Mouse (Mus musculus) heart, embryonic 10.5 days (tissue): ENCODE measurements around the gene Ciz1. TPM values are rescaled to one million over a fixed set of nuclear protein-coding genes. Genes with fewer than 3 reads are reported as not detected.
"Not testable (repeated sequence)": the region's sequence is repeated elsewhere in the genome, so short reads cannot be mapped to it uniquely, and the experiment has no call there.

Source experiments
- DNase-seq: peaks from one replicate; pipeline ENCODE4 v3.0.0-alpha.2; 2017; ENCODE audit warnings: low spot score
- H3K27ac ChIP-seq: fragments of 300-500 bp; sonication (generic); 2 replicates; pipeline ENCODE4 v1.5.1; 2016; ENCODE audit warnings: mild to moderate bottlenecking
- H3K27me3 ChIP-seq: fragments of 300-500 bp; sonication (generic); 2 replicates; pipeline ENCODE4 v1.6.1; 2016; ENCODE audit warnings: mild to moderate bottlenecking; ENCODE audit not compliant: poor library complexity, insufficient read depth, severe bottlenecking
- H3K36me3 ChIP-seq: fragments of 300-500 bp; sonication (generic); 2 replicates; pipeline ENCODE4 v1.6.1; 2016; ENCODE audit warnings: mild to moderate bottlenecking, moderate library complexity
- H3K4me1 ChIP-seq: fragments of 300-500 bp; sonication (generic); 2 replicates; pipeline ENCODE4 v1.6.1; 2016; ENCODE audit warnings: mild to moderate bottlenecking
- H3K4me3 ChIP-seq: fragments of 300-500 bp; sonication (generic); 2 replicates; pipeline ENCODE4 v1.5.1; 2016; ENCODE audit warnings: mild to moderate bottlenecking, moderate library complexity
- H3K9me3 ChIP-seq: fragments of 300-500 bp; sonication (generic); 2 replicates; pipeline ENCODE4 v1.6.1; 2016; ENCODE audit warnings: mild to moderate bottlenecking, moderate library complexity
- whole genome bisulfite sequencing: fragments of 180-500 bp; shearing (Covaris S2); methylation state at CpG from one replicate; pipeline ENCODE4 v1.1.7; 2016; 5-methylcytosine and 5-hydroxymethylcytosine counted together
- polyA plus RNA-seq: library from polyadenylated mRNA; unstranded; fragments of >200 nt; fragmentation: Nextera tagmentation; extraction: Ambion mirVana; gene quantifications from 2 replicates; pipeline ENCODE4 v1.2.1, GENCODE M21; 2016

Gene Ciz1
- polyA plus RNA-seq, 1 experiment from 2014 or later, result 48.0 TPM

- H3K36me3 ChIP-seq, result no peaks in the 10 kb centered on the region
- WGBS, result 67% methylated on average over 3 of the region's 3 CpGs
- peaks cover 47% of the 10 kb centered on the region for H3K4me1 ChIP-seq
- no peak overlapping the region for H3K4me3 ChIP-seq
- peaks cover 18% of the 10 kb centered on the region for H3K27me3 ChIP-seq
- H3K9me3 ChIP-seq, result no peaks in the 10 kb centered on the region
- no peak overlapping the region for H3K27ac ChIP-seq
- DNase-seq, result no peak
Measured at GRCm38 (mm10) chr2:32357710-32358109, 5.6 kb downstream of the Ciz1 start.

GRCm38 (mm10) chr2:32358381-32358780, 6.3 kb downstream of the Ciz1 start:
- Histone ChIP-seq H3K27ac (no peak overlapping the region), H3K9me3 (no peaks in the 10 kb centered on the region), H3K4me3 (no peak overlapping the region), H3K4me1 (peaks cover 43% of the 10 kb centered on the region), H3K27me3 (peaks cover 15% of the 10 kb centered on the region), H3K36me3 (no peaks in the 10 kb centered on the region)
- no peak for DNase-seq
- 51% methylated on average over 10 of the region's 10 CpGs for WGBS

DNA sequence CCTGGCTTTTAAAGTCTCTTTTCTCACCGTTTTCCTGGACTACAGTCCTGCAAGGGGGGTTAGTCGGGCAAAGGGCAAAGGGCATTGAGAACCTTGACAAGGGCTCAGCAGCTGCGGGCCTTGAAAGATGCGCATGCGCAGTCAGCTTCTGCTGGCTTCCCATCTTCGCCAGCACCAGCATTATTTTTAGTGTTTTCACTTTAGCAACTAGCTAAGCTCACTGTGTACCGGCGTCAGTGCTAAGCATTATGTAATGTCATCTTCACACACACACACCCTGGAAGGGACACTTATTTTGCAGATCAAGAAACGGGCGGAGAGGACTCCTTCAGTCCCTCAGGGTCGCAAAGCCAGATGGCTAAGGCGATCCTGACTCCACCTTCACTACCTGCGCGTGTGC, 8.6 kb downstream of the Ciz1 start:
- H3K4me3 ChIP-seq, result peak overlapping the region; percentile 65
- H3K4me1 ChIP-seq, result peaks cover 39% of the 10 kb centered on the region
- peaks cover 10% of the 10 kb centered on the region for H3K36me3 ChIP-seq
- no peaks in the 10 kb centered on the region for H3K9me3 ChIP-seq
- peak overlapping the region; percentile 10; the same call in 1 of the 2 replicates for H3K27ac ChIP-seq
- DNase-seq, result peak; percentile 85
- H3K27me3 ChIP-seq, result peaks cover 15% of the 10 kb centered on the region
- 5% methylated on average over 14 of the region's 14 CpGs for WGBS

DNA sequence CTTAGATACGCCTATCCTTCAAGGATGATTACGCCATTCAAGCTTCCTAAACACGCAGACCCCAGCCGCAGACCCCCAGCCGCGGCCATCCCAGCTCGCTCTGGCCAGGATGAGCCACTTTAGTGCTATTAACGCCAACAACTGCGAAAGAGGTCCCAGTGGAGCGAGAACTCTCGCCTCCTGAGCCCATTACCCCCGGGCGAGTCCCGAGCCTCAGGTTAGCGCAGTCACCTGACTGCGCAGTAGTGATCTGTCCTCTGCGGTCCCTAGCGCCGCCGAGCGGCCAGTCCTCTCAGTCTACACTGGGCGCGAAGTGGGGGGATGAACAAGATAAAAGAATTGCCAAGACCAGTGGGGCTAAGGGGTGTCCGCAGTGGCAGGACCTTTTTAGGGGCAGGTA, 9.3 kb downstream of the Ciz1 start:
- 1% methylated on average over 24 of the region's 24 CpGs for WGBS

DNA sequence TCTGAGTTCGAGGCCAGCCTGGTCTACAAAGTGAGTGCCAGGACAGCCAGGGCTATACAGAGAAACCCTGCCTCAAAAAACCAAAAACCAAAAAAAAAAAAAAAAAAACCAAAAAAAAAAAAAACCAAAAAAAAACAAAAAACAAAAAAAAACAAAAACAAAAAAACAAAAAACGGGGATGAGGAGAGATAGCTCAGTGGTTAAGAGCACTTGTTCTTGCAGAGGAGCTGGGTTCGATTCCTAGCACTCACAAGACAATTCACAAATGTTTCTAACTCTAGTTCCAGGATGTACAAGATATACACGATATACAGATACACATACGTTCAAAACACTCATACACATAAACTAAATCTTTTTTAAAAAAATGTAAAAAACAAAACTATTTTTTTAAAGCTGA, 10.1 kb downstream of the Ciz1 start:
- Histone ChIP-seq H3K36me3 (peaks cover 26% of the 10 kb centered on the region), H3K27ac (peak overlapping the region; percentile 92), H3K4me1 (peaks cover 35% of the 10 kb centered on the region), H3K27me3 (peaks cover 15% of the 10 kb centered on the region), H3K4me3 (peak overlapping the region; percentile 78)
- 36% methylated on average over 5 of the region's 5 CpGs for WGBS
- H3K9me3 ChIP-seq, DNase-seq: not testable (repeated sequence)

More for the DNA sequence above, 9.3 kb downstream of the Ciz1 start:
- H3K4me3 ChIP-seq, result peak overlapping the region; percentile 65
- H3K4me1 ChIP-seq, result peaks cover 36% of the 10 kb centered on the region
- H3K9me3 ChIP-seq, result no peaks in the 10 kb centered on the region
- peak overlapping the region; percentile 83; the same call in 1 of the 2 replicates for H3K27ac ChIP-seq
- peaks cover 15% of the 10 kb centered on the region for H3K27me3 ChIP-seq
- peaks cover 17% of the 10 kb centered on the region for H3K36me3 ChIP-seq
- peak; percentile 87 for DNase-seq

DNA sequence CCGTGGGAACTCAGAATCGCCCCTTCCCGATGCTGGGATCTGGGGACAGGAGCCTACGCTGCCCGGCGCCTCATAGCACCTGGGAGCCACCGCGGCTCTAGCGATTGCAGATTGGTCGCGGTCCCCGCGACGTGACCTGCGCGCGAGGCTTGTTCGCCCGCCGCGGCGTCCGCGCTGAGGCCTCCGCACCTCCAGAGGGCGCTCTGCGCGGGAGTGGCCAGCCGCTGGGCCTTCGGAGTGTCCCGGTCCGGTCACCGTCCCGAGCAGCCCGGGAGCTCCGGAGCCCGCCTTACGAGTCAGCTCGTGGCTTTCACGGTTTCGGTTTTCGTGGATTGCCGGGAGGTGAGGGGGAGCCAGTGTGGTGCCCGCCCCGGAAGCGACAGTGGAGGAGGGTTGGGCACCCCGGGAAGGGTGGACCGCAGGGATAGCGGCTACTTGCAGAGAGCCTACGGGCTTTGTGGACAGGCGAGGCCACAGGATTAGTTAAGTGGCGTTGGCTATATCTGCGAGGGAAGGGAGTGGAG, 10.8 kb downstream of the Ciz1 start:
- H3K27me3 ChIP-seq, result peaks cover 9% of the 10 kb centered on the region
- peak overlapping the region; percentile 92 for H3K27ac ChIP-seq
- WGBS, result under 1% methylated on average over 53 of the region's 53 CpGs
- H3K4me1 ChIP-seq, result peaks cover 34% of the 10 kb centered on the region
- no peaks in the 10 kb centered on the region for H3K9me3 ChIP-seq
- peak overlapping the region; percentile 78 for H3K4me3 ChIP-seq
- DNase-seq, result peak; percentile 94
- peaks cover 32% of the 10 kb centered on the region for H3K36me3 ChIP-seq

DNA sequence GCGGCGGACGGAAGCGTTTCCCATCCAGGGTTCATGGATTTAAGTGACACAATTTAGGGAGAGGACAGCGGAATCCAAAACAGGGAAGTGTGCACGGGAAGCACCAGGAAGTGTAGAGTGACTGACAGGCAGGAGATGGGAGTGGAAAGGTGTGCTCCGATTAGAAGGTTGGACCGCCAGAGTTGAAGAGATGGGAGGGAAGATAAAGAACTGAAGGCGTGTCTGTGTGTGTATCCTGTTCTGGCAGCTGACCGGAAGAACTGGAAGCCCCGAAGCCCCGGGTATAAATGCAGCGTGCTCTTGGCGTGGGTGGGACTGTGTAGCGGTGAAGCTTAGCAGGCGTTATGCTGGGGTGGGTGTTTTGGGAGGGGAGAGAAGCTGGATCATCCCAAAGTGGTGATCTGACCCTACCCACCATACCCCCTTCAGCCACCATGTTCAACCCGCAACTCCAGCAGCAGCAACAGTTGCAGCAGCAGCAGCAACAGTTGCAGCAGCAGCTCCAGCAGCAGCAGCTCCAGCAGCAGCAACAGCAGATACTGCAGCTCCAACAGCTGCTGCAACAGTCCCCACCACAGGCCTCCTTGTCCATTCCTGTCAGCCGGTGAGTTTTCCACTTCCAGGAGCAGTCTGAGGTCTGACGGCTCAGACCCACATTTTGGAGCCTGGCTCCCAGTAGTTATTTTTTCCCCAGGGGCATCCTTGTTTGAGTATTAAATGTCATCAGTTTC, 11.4 kb downstream of the Ciz1 start:
- Histone ChIP-seq H3K27ac (peak overlapping the region; percentile 92), H3K9me3 (no peaks in the 10 kb centered on the region), H3K36me3 (peaks cover 38% of the 10 kb centered on the region), H3K27me3 (peaks cover 3% of the 10 kb centered on the region), H3K4me1 (peaks cover 28% of the 10 kb centered on the region), H3K4me3 (peak overlapping the region; percentile 78)
- 8% methylated on average over 19 of the region's 19 CpGs for WGBS
- DNase-seq, result no peak

DNA sequence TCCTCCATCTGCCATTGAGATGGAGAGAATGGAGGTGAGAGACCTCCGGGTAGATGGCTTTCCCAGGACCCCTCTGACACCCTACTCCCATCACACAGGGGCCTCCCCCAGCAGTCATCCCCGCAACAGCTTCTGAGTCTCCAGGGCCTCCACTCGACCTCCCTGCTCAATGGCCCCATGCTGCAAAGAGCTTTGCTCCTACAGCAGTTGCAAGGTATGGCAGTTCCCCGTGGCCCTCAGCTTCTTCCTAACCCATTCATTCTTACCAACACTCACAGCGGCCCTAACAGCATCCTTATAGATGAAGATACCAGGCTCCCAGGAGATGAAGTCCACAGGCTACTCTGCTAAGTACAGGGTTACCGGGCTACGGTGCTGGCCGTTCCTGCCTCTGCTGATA, 12.0 kb downstream of the Ciz1 start:
- DNase-seq, result no peak
- no peak overlapping the region for H3K27ac ChIP-seq
- peak overlapping the region; percentile 78 for H3K4me3 ChIP-seq
- 83% methylated on average over 8 of the region's 8 CpGs for WGBS
- peaks cover 42% of the 10 kb centered on the region for H3K36me3 ChIP-seq
- H3K9me3 ChIP-seq, result no peaks in the 10 kb centered on the region
- H3K4me1 ChIP-seq, result peaks cover 28% of the 10 kb centered on the region
- H3K27me3 ChIP-seq, result no peaks in the 10 kb centered on the region

DNA sequence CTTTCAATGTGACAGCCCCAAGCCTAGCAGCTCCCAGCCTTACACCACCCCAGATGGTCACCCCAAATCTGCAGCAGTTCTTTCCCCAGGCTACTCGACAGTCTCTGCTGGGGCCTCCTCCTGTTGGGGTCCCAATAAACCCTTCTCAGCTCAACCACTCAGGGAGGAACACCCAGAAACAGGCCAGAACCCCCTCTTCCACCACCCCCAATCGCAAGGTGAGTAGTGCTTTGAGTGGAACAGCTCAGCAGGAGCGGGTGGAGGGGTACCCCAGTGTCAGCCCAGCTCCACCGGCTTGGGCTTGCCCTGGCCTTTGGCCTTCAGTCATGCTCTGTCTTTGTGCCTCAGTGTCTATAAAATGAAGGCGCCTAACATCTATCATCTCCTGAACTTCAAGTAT, 15.2 kb downstream of the Ciz1 start:
- Histone ChIP-seq H3K27ac (no peak overlapping the region), H3K4me3 (no peak overlapping the region), H3K9me3 (no peaks in the 10 kb centered on the region), H3K27me3 (no peaks in the 10 kb centered on the region), H3K4me1 (peaks cover 17% of the 10 kb centered on the region), H3K36me3 (peaks cover 74% of the 10 kb centered on the region)
- no peak for DNase-seq
- WGBS, result 92% methylated on average over 5 of the region's 5 CpGs

DNA sequence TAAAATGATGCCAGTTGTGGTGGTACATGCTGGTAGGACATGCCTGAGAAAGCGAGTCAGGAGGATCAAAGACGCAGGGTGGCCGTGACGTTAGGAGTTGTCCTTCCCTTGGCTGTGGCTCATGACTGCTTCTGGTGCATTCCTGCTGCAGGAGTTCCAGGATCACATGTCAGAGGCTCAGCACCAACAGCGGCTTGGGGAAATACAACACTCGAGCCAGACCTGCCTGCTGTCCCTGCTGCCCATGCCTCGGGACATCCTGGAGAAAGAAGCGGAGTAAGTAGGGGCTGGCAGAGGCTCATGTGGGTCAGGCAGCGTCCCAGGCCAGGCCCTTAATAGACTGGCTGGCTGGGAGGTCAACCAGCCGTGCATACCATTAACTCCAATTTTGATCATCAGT, 22.1 kb downstream of the Ciz1 start:
- Histone ChIP-seq H3K4me3 (no peak overlapping the region), H3K27me3 (peaks cover 5% of the 10 kb centered on the region; the same call in 1 of the 2 replicates), H3K4me1 (peaks cover 27% of the 10 kb centered on the region), H3K9me3 (no peaks in the 10 kb centered on the region), H3K27ac (no peak overlapping the region), H3K36me3 (peaks cover 98% of the 10 kb centered on the region)
- WGBS, result 79% methylated on average over 10 of the region's 10 CpGs
- no peak for DNase-seq

- Histone ChIP-seq H3K36me3 (peaks cover 91% of the 10 kb centered on the region), H3K27ac (no peak overlapping the region), H3K27me3 (peaks cover 12% of the 10 kb centered on the region), H3K9me3 (no peaks in the 10 kb centered on the region), H3K4me1 (peaks cover 29% of the 10 kb centered on the region), H3K4me3 (peak overlapping the region; percentile 27; the same call in 1 of the 2 replicates)
- WGBS, result 72% methylated on average over 13 of the region's 13 CpGs
- DNase-seq, result no peak
Measured at GRCm38 (mm10) chr2:32375317-32375940, 23.3 kb downstream of the Ciz1 start.

- 88% methylated on average over 10 of the region's 10 CpGs for WGBS
- Histone ChIP-seq H3K4me1 (peaks cover 43% of the 10 kb centered on the region), H3K4me3 (no peak overlapping the region), H3K27ac (no peak overlapping the region), H3K9me3 (no peaks in the 10 kb centered on the region), H3K36me3 (peaks cover 75% of the 10 kb centered on the region), H3K27me3 (peaks cover 13% of the 10 kb centered on the region)
- no peak for DNase-seq
Measured at GRCm38 (mm10) chr2:32376963-32377362, 24.8 kb downstream of the Ciz1 start.

DNA sequence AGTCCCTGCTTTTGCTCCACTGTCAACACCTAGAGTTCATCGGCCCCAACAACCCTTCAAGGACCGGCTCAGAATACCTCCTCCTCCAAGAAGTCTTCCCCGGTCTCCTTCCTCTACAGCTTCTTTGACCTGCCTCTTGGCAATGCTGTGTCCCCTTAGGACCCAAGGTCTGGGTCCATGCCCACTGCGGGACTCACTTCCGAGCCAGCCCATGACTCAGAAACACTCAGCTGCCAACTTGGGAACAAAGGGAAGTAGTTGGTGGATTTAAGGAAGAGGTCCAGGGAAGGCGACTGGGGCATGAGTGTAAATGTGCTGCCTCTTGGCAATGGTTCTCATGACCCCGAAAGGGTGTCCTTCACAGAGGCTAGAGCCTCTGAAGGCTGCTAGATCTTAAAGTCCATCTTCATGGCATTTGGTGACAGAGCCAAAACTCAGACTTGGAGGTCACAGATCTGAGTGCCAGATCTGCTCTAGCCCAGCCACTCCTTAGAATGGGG, 27.9 kb downstream of the Ciz1 start:
- Histone ChIP-seq H3K27ac (no peak overlapping the region), H3K27me3 (peaks cover 40% of the 10 kb centered on the region), H3K4me1 (peaks cover 37% of the 10 kb centered on the region), H3K4me3 (no peak overlapping the region), H3K9me3 (no peaks in the 10 kb centered on the region), H3K36me3 (peaks cover 46% of the 10 kb centered on the region)
- WGBS, result 89% methylated on average over 7 of the region's 7 CpGs
- DNase-seq, result no peak
